Mouse (Mus musculus) small intestine, adult 2 months (tissue): ENCODE measurements at regions not wholly inside any gene's neighbourhood (a gene's known extent, or its start where the extent isn't known, plus 50 kb on each side); places are given as distances from the start of the nearest gene placed in this dataset.
A peak's percentile ranks its signal among the peaks of the same experiment; 100 is the strongest.

Experiments
- CTCF ChIP-seq: fragments of 200-500 bp; IDR thresholded peaks from 2 replicates; pipeline ENCODE4 v1.5.1; 2012; ENCODE audit warnings: low read depth, mild to moderate bottlenecking, control low read depth, inconsistent platforms, low read length, moderate library complexity, mixed read lengths; ENCODE audit not compliant: insufficient replicate concordance, insufficient read length; ENCODE audit errors: extremely low read depth
- POLR2A ChIP-seq: fragments of 200-500 bp; IDR thresholded peaks from 2 replicates; pipeline ENCODE4 v1.6.1; 2012; ENCODE audit warnings: low read depth, mild to moderate bottlenecking, control low read depth, inconsistent platforms, low read length, moderate library complexity

DNA sequence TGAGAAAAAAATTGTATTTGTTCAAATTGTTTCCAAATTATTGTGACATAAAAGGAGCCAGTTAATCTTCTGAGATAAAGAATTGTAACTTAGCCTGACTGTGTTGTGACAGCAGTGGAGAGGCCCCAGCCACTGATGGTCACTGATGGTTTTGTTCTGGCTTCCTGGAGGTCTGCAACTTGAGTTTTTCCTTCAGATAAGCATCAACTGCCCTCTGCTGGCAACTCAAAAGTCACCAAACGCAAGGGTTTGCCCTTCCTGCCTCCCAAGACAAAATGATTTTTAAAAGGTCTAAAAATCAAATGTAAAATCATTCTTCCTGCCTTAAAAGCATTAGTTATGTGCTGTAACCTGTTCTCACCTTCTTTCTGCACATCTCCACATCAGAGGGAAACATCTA is 382.6 kb downstream of the 9430069I07Rik start:
- TF ChIP-seq CTCF (peak; percentile 23; the same call in 1 of the 2 replicates), POLR2A (no peak)
